Mouse (Mus musculus): ENCODE measurements at regions not wholly inside any gene's neighbourhood (a gene's known extent, or its start where the extent isn't known, plus 50 kb on each side); places are given as distances from the start of the nearest gene placed in this dataset.

DNA sequence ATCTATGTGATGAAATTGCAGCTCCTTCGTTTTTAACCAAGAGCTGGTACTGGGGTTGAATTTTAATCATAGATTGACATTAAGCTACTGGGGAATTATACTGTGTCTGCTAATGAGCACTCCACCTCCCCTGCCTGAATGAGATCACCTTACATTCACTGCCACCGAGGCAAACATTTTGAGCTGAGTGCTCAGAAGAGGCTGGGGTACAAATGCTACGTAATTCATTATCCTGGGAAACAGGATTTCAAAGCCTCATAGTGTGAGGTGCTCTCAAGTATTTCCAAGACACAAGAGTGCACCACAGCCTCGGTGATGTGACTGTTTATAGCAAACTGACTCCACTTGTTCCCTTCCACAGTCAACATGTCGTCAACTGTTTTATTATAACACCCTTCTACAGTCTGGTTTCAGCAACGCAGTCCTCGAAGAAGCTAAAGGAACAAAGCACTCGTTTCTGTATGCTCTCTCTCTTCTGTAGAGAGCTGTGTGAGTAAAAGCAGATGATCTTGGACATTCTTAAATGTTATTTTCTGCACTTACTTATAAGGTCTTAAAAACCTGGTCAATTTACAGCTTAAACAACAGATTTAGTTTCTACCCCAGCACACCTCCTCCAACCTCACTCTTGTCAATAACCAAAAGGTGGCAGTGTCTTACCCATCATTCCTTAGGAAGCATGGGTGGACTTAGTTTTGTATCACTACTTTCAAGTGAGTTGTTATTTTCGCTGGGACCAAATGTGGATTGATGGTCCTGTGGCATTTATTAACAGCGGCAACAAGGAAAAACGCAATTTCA lies 484.8 kb upstream of the Pou3f2 start:
- 42% methylated on average over 11 of the region's 11 CpGs for WGBS
- Histone ChIP-seq H3K4me3 (ENCODE audit: low read length) (no peak overlapping the region), H3K9ac (ENCODE audit: low read depth, low read length) (no peak overlapping the region), H3K9me3 (ENCODE audit: control insufficient read depth, low read length) (no peaks in the 10 kb centered on the region), H3K27me3 (ENCODE audit: control insufficient read depth, insufficient read depth, low read length) (no peaks in the 10 kb centered on the region), H3K27ac (ENCODE audit: low read depth, low read length) (no peak overlapping the region), H3K4me1 (ENCODE audit: control insufficient read depth, insufficient read depth, low read length) (no peaks in the 10 kb centered on the region), H3K36me3 (ENCODE audit: control insufficient read depth, insufficient read depth, low read length) (no peaks in the 10 kb centered on the region), H3K4me2 (replicated peaks; ENCODE audit: low read depth, low read length) (no peak overlapping the region)
- ATAC-seq (ENCODE audit: low FRiP score, low TSS enrichment): no peak

DNA sequence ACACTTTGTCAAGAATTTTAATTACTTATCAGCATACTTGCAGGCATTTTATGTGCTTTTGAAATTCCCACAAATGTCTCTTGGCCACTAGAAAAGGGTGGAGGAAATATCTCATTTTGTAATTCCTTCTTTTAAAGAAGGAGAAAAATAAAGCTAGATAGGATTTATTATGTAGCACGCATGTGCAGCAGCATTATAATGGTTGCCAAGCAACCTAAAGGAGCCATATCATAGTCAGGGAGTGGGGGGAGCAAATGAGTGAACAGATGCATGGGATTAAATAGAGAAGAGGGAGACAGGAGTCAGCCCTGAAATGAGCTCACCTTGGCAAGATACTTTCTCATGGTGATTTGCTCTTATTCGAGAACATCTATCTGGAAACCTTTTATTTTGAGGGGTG lies 483.0 kb upstream of the Pou3f2 start:
- no peak for ATAC-seq (ENCODE audit: low FRiP score, low TSS enrichment)
- Histone ChIP-seq H3K36me3 (ENCODE audit: control insufficient read depth, insufficient read depth, low read length) (no peaks in the 10 kb centered on the region), H3K9ac (ENCODE audit: low read depth, low read length) (no peak overlapping the region), H3K27ac (ENCODE audit: low read depth, low read length) (no peak overlapping the region), H3K4me1 (ENCODE audit: control insufficient read depth, insufficient read depth, low read length) (no peaks in the 10 kb centered on the region), H3K4me2 (replicated peaks; ENCODE audit: low read depth, low read length) (no peak overlapping the region), H3K27me3 (ENCODE audit: control insufficient read depth, insufficient read depth, low read length) (no peaks in the 10 kb centered on the region), H3K4me3 (ENCODE audit: low read length) (no peak overlapping the region), H3K9me3 (ENCODE audit: control insufficient read depth, low read length) (no peaks in the 10 kb centered on the region)
- 54% methylated on average over 2 of the region's 2 CpGs for WGBS

DNA sequence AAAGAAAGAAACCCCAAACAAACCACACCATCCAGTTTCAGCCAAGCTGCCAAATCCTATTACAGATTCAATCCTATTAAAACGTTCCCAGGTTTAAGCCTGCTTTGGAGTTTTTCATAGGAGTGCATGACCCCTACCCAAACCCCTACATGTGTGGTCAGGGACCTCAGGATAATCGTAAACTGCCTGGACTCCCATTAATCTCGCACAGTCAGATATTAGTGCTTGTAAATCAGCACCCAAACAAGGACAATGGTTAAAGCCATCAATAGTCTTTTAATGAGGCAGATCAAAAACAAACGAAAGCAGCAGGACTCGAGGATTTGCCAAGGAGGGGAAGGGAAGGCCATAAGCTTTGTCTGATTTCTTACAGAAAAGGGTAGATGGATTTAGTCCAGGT lies 482.3 kb upstream of the Pou3f2 start:
- H3K27me3 ChIP-seq (ENCODE audit: control insufficient read depth, insufficient read depth, low read length): no peaks in the 10 kb centered on the region
- no peaks in the 10 kb centered on the region for H3K9me3 ChIP-seq (ENCODE audit: control insufficient read depth, low read length)
- H3K4me1 ChIP-seq (ENCODE audit: control insufficient read depth, insufficient read depth, low read length): no peaks in the 10 kb centered on the region
- H3K9ac ChIP-seq (ENCODE audit: low read depth, low read length): no peak overlapping the region
- no peak overlapping the region for H3K4me3 ChIP-seq (ENCODE audit: low read length)
- no peaks in the 10 kb centered on the region for H3K36me3 ChIP-seq (ENCODE audit: control insufficient read depth, insufficient read depth, low read length)
- no peak overlapping the region for H3K4me2 ChIP-seq (replicated peaks; ENCODE audit: low read depth, low read length)
- 5% methylated on average over 5 of the region's 5 CpGs for WGBS
- no peak overlapping the region for H3K27ac ChIP-seq (ENCODE audit: low read depth, low read length)
- ATAC-seq (ENCODE audit: low FRiP score, low TSS enrichment): peak; percentile 46; the same call in 1 of the 2 replicates

DNA sequence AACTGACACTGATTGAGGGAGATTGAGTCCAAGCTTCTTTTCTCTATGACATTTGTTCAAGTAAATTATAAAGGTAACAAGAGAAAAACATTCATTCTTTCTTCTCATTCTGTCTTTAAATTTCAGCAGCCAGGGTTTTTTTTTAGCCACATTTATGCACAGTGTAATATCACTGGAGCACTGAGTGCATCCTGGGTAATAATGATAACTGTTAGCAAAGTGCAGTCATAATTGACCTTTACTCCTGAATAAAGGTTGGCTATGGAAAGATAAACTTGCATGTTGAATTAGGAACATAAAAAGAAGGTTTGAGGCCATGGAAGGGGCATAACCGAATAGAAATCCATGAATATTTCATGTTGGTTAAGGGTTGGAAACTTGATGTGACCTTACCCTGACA lies 461.3 kb upstream of the Pou3f2 start:
- 85% methylated on average over 1 of the region's 1 CpGs for WGBS
- Histone ChIP-seq H3K27ac (ENCODE audit: low read depth, low read length) (no peak overlapping the region), H3K4me2 (replicated peaks; ENCODE audit: low read depth, low read length) (no peak overlapping the region), H3K4me3 (ENCODE audit: low read length) (no peak overlapping the region), H3K4me1 (ENCODE audit: control insufficient read depth, insufficient read depth, low read length) (no peaks in the 10 kb centered on the region), H3K36me3 (ENCODE audit: control insufficient read depth, insufficient read depth, low read length) (no peaks in the 10 kb centered on the region), H3K27me3 (ENCODE audit: control insufficient read depth, insufficient read depth, low read length) (no peaks in the 10 kb centered on the region), H3K9ac (ENCODE audit: low read depth, low read length) (no peak overlapping the region), H3K9me3 (ENCODE audit: control insufficient read depth, low read length) (no peaks in the 10 kb centered on the region)
- ATAC-seq (ENCODE audit: low FRiP score, low TSS enrichment): no peak

DNA sequence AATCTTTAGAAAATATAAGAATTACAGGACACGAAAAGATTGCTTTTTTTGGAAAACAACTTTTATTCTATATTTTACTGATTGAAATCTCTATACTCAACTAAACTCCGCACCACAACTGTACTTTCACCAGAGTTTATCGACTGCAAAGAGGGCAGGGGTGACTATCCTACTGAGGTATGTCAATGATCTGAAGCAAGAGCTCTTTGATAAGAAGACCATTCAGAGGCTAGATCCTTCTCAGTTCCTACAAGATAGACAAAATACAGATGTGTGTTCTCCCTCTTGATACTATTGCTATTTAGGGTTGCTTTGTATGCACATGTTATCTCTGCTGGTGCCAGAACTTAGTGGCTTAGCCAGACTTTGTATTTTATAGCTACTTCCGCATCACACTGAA lies 460.7 kb upstream of the Pou3f2 start:
- Histone ChIP-seq H3K27me3 (ENCODE audit: control insufficient read depth, insufficient read depth, low read length) (no peaks in the 10 kb centered on the region), H3K4me3 (ENCODE audit: low read length) (no peak overlapping the region), H3K9me3 (ENCODE audit: control insufficient read depth, low read length) (no peaks in the 10 kb centered on the region), H3K9ac (ENCODE audit: low read depth, low read length) (no peak overlapping the region), H3K4me2 (replicated peaks; ENCODE audit: low read depth, low read length) (no peak overlapping the region), H3K36me3 (ENCODE audit: control insufficient read depth, insufficient read depth, low read length) (no peaks in the 10 kb centered on the region), H3K4me1 (ENCODE audit: control insufficient read depth, insufficient read depth, low read length) (no peaks in the 10 kb centered on the region), H3K27ac (ENCODE audit: low read depth, low read length) (no peak overlapping the region)
- no peak for ATAC-seq (ENCODE audit: low FRiP score, low TSS enrichment)
- WGBS: 91% methylated on average over 4 of the region's 4 CpGs

DNA sequence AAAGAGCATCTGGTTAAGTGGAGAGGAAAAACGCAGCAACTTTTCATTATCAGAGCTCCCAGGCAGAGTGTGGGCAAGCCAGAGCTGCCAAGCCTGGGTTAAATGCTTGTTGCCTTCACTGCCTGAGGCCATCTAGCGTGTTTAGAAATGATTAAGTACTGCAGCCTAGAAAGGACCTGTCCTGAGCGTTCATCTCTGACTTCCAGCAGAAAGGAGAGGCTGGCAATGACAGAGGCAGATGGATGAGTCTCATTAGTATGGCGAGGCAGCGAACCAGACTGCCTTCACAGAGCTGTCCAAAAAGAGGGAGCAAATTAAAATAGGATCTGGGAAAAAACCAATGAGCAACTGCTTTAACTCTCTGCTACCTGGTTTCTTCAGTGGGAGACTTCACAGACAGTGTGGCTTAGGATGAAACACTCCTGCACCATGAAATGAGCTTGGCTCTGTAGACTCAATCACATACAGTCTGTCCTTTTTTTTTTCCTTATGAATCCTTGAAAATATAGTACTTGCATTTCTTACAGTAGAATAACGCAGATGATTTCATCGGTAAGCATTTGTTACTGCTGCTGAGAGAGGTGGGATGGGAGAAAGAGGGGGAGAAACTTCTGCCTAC lies 458.7 kb upstream of the Pou3f2 start:
- no peak overlapping the region for H3K27ac ChIP-seq (ENCODE audit: low read depth, low read length)
- H3K4me2 ChIP-seq (replicated peaks; ENCODE audit: low read depth, low read length): no peak overlapping the region
- no peak overlapping the region for H3K4me3 ChIP-seq (ENCODE audit: low read length)
- H3K4me1 ChIP-seq (ENCODE audit: control insufficient read depth, insufficient read depth, low read length): no peaks in the 10 kb centered on the region
- H3K9me3 ChIP-seq (ENCODE audit: control insufficient read depth, low read length): no peaks in the 10 kb centered on the region
- ATAC-seq (ENCODE audit: low FRiP score, low TSS enrichment): no peak
- H3K36me3 ChIP-seq (ENCODE audit: control insufficient read depth, insufficient read depth, low read length): no peaks in the 10 kb centered on the region
- WGBS: 32% methylated on average over 7 of the region's 7 CpGs
- no peak overlapping the region for H3K9ac ChIP-seq (ENCODE audit: low read depth, low read length)
- H3K27me3 ChIP-seq (ENCODE audit: control insufficient read depth, insufficient read depth, low read length): no peaks in the 10 kb centered on the region

DNA sequence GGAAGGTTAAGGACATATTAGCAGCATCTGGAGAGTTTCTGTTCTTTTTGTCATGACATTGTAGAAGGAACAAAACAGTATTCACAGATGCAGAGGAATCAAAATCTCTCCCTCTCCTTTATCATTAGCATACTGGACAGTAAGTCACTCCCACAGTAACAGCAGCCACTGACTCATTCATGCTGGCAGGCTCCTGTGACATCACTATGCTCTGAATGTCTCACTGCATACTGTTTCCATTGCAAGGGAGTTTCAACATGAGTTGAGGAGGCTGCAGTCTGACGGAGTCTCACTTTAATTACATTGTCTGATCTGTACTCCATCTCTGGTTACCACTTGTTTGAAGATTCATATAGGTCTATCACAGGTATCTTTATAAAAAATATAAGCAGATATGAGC lies 450.1 kb upstream of the Pou3f2 start:
- Histone ChIP-seq H3K27ac (ENCODE audit: low read depth, low read length) (no peak overlapping the region), H3K4me3 (ENCODE audit: low read length) (no peak overlapping the region), H3K27me3 (ENCODE audit: control insufficient read depth, insufficient read depth, low read length) (no peaks in the 10 kb centered on the region), H3K4me2 (replicated peaks; ENCODE audit: low read depth, low read length) (no peak overlapping the region), H3K4me1 (ENCODE audit: control insufficient read depth, insufficient read depth, low read length) (no peaks in the 10 kb centered on the region), H3K9ac (ENCODE audit: low read depth, low read length) (no peak overlapping the region), H3K9me3 (ENCODE audit: control insufficient read depth, low read length) (no peaks in the 10 kb centered on the region), H3K36me3 (ENCODE audit: control insufficient read depth, insufficient read depth, low read length) (no peaks in the 10 kb centered on the region)
- 68% methylated on average over 1 of the region's 1 CpGs for WGBS
- no peak for ATAC-seq (ENCODE audit: low FRiP score, low TSS enrichment)

DNA sequence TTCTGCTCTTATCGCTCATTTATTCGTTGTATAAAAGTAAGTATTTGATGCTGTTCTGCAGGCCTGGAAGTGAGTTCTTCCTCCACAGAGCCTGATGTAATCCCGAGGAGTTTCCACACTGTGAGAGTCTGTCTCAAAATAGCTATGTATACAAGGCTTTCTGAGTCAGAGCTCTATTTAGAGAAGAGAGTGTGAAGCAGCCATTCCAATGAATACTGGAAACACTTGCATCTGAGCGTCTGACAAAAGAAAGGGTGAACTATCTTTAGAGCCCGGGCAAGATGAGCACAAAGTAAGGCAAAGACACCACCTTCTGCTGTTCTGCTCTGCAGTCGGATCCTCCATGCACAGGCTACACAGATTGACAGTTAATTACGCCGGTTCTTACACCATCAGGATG lies 436.0 kb upstream of the Pou3f2 start:
- H3K27ac ChIP-seq (ENCODE audit: low read depth, low read length): no peak overlapping the region
- H3K9me3 ChIP-seq (ENCODE audit: control insufficient read depth, low read length): no peaks in the 10 kb centered on the region
- no peaks in the 10 kb centered on the region for H3K27me3 ChIP-seq (ENCODE audit: control insufficient read depth, insufficient read depth, low read length)
- H3K4me1 ChIP-seq (ENCODE audit: control insufficient read depth, insufficient read depth, low read length): no peaks in the 10 kb centered on the region
- WGBS: 90% methylated on average over 8 of the region's 8 CpGs
- no peak overlapping the region for H3K9ac ChIP-seq (ENCODE audit: low read depth, low read length)
- H3K4me3 ChIP-seq (ENCODE audit: low read length): no peak overlapping the region
- ATAC-seq (ENCODE audit: low FRiP score, low TSS enrichment): no peak
- no peak overlapping the region for H3K4me2 ChIP-seq (replicated peaks; ENCODE audit: low read depth, low read length)
- H3K36me3 ChIP-seq (ENCODE audit: control insufficient read depth, insufficient read depth, low read length): no peaks in the 10 kb centered on the region

DNA sequence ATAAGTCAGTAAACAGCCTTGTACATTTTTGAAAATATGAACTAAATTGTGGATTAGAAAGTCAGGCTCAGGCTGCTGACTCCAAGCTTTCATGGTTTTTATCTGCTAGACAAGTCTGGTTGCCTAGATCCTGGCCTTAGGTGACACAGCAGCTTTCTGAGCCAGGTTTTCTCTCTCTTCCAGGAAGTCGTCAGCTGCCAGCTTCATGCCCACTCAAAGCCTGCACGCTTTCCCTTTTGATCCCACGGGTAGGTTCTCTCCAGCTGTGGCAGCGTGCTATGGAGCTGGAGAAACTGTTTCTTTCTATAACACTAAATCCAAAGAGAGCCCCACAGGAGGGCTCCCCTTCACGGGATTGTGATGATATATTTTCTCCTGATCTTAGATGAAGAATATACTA lies 426.7 kb upstream of the Pou3f2 start:
- Histone ChIP-seq H3K9me3 (ENCODE audit: control insufficient read depth, low read length) (no peaks in the 10 kb centered on the region), H3K4me2 (replicated peaks; ENCODE audit: low read depth, low read length) (no peak overlapping the region), H3K4me1 (ENCODE audit: control insufficient read depth, insufficient read depth, low read length) (no peaks in the 10 kb centered on the region), H3K27ac (ENCODE audit: low read depth, low read length) (no peak overlapping the region), H3K36me3 (ENCODE audit: control insufficient read depth, insufficient read depth, low read length) (no peaks in the 10 kb centered on the region), H3K27me3 (ENCODE audit: control insufficient read depth, insufficient read depth, low read length) (no peaks in the 10 kb centered on the region), H3K9ac (ENCODE audit: low read depth, low read length) (no peak overlapping the region), H3K4me3 (ENCODE audit: low read length) (no peak overlapping the region)
- 65% methylated on average over 5 of the region's 5 CpGs for WGBS
- ATAC-seq (ENCODE audit: low FRiP score, low TSS enrichment): no peak

All from kidney, embryonic 14.5 days (tissue).